Comparison of ENCODE assay signal across 22 mouse cellular contexts in the genomic region with DNA sequence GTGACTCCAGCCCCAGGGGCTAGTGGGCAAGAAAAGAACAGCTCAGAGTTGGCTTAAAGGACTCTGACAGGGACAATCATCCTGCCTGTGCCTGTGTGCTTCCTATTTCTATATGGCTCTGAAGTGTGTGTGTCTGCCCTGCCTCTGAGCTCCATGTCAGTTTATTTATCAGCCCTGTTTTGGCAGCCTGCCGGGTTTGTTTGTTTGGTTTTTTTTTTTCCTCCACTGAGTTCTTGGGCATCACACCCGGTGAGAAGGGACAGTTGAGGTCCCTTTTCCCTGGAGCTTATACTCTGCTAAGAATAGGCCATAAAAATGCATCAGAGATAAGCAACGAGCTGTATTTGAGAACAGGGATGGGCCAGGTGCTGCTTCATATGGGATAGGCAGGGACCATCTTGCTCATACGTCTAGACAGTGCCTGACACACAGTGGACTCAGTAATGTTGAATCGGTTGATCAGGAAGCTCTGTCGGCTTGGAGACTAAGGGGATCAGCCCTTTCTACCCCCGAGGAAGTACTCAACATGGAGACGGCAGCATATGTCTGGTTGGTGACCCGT. TPM values are rescaled to one million over a fixed set of nuclear protein-coding genes. Genes with fewer than 3 reads are reported as not detected.
DNase-seq lines count a peak whose midpoint lies in the region; ATAC-seq and TF ChIP-seq lines count a peak whose summit lies in the region.
"Had no signal": no experiment of that assay in that cellular context is flagged by ENCODE, and none has a peak within 500 bp of the region (broad histone marks: within the 10 kb centered on the region; RNA-seq: fewer than 3 reads in every experiment).

No protein-coding gene starts in this region.

- H3K27ac ChIP-seq in heart, embryonic 10.5 days = peak overlapping the region; percentile 95
- H3K27ac ChIP-seq in heart, adult 2 months = no peak overlapping the region
- H3K27ac ChIP-seq in kidney, embryonic 16.5 days (ENCODE audit: low read length) = peak overlapping the region; percentile 12; the same call in 1 of the 2 replicates
- no peak overlapping the region for H3K27ac ChIP-seq in midbrain, embryonic 11.5 days (ENCODE audit: low read depth, low read length)
- H3K27ac ChIP-seq in midbrain, embryonic 13.5 days = no peak overlapping the region
- 0 out of 2 replicates have a peak overlapping the region, but pooled peaks have one; percentile 40 for H3K27ac ChIP-seq in stomach, embryonic 15.5 days
- H3K27ac ChIP-seq: embryonic facial prominence, embryonic 13.5 days; midbrain, embryonic 12.5 days; neural tube, embryonic 15.5 days had no signal

- no peak for TF ChIP-seq EP300 in heart, adult 2 months (IDR thresholded peaks at IDR 0.05; ENCODE audit: insufficient read depth, low read depth, low read length)

- 0 out of 2 replicates have a peak, but pooled peaks cover 3% of the 10 kb centered on the region for H3K27me3 ChIP-seq in heart, embryonic 10.5 days (ENCODE audit: insufficient read depth, poor library complexity, severe bottlenecking)
- H3K27me3 ChIP-seq in heart, adult 2 months (ENCODE audit: control insufficient read depth, insufficient read depth, low read length) = no peaks in the 10 kb centered on the region
- no peaks in the 10 kb centered on the region for H3K27me3 ChIP-seq in kidney, embryonic 16.5 days (ENCODE audit: insufficient read depth, low read length)
- H3K27me3 ChIP-seq in midbrain, embryonic 11.5 days (ENCODE audit: control insufficient read depth, insufficient read depth, low read length) = no peaks in the 10 kb centered on the region
- H3K27me3 ChIP-seq in midbrain, embryonic 13.5 days = no peaks in the 10 kb centered on the region
- no peaks in the 10 kb centered on the region for H3K27me3 ChIP-seq in stomach, embryonic 15.5 days (replicated peaks)
- H3K27me3 ChIP-seq: embryonic facial prominence, embryonic 13.5 days; midbrain, embryonic 12.5 days; neural tube, embryonic 15.5 days had no signal

- ATAC-seq in kidney, embryonic 16.5 days (ENCODE audit: low FRiP score, low TSS enrichment) = no peak
- ATAC-seq in midbrain, embryonic 11.5 days (ENCODE audit: low FRiP score) = no peak
- ATAC-seq in midbrain, embryonic 13.5 days = no peak
- ATAC-seq in stomach, embryonic 15.5 days (ENCODE audit: insufficient read depth, low FRiP score, low read depth) = no peak
- ATAC-seq: CD4-positive, CD25-positive, alpha-beta regulatory T cell, adult 4 months; forebrain, embryonic 16.5 days; lung, postnatal 0 days had no signal

- TF ChIP-seq POLR2A in heart, adult 2 months (IDR thresholded peaks at IDR 0.05; ENCODE audit: insufficient read depth, low read depth, low read length) = no peak

- H3K4me3 ChIP-seq in heart, embryonic 10.5 days = no peak overlapping the region
- H3K4me3 ChIP-seq in heart, adult 2 months = no peak overlapping the region
- no peak overlapping the region for H3K4me3 ChIP-seq in kidney, embryonic 16.5 days (ENCODE audit: low read length)
- no peak overlapping the region for H3K4me3 ChIP-seq in midbrain, embryonic 11.5 days (ENCODE audit: low read depth, low read length)
- no peak overlapping the region for H3K4me3 ChIP-seq in midbrain, embryonic 13.5 days (replicated peaks)
- H3K4me3 ChIP-seq in stomach, embryonic 15.5 days (replicated peaks) = no peak overlapping the region
- H3K4me3 ChIP-seq: embryonic facial prominence, embryonic 13.5 days; midbrain, embryonic 12.5 days; myocyte; neural tube, embryonic 15.5 days had no signal

- no peaks in the 10 kb centered on the region for H3K79me2 ChIP-seq in heart, adult 2 months (replicated peaks; ENCODE audit: control insufficient read depth, insufficient read depth, low read length)

- TF ChIP-seq CTCF in heart, adult 2 months (IDR thresholded peaks at IDR 0.05) = no peak

- no peaks in the 10 kb centered on the region for H3K36me3 ChIP-seq in heart, embryonic 10.5 days
- no peaks in the 10 kb centered on the region for H3K36me3 ChIP-seq in heart, adult 2 months (ENCODE audit: control insufficient read depth, insufficient read depth, low read length)
- no peaks in the 10 kb centered on the region for H3K36me3 ChIP-seq in kidney, embryonic 16.5 days (ENCODE audit: insufficient read depth, low read length)
- H3K36me3 ChIP-seq in midbrain, embryonic 11.5 days (ENCODE audit: control insufficient read depth, insufficient read depth, low read length) = no peaks in the 10 kb centered on the region
- no peaks in the 10 kb centered on the region for H3K36me3 ChIP-seq in midbrain, embryonic 13.5 days
- H3K36me3 ChIP-seq in stomach, embryonic 15.5 days = no peaks in the 10 kb centered on the region
- H3K36me3 ChIP-seq: embryonic facial prominence, embryonic 13.5 days; midbrain, embryonic 12.5 days; neural tube, embryonic 15.5 days had no signal

- H3K4me2 ChIP-seq in kidney, embryonic 16.5 days (replicated peaks; ENCODE audit: low read depth, low read length) = no peak overlapping the region
- no peak overlapping the region for H3K4me2 ChIP-seq in midbrain, embryonic 11.5 days
- H3K4me2 ChIP-seq in midbrain, embryonic 13.5 days (replicated peaks) = no peak overlapping the region
- no peak overlapping the region for H3K4me2 ChIP-seq in stomach, embryonic 15.5 days
- H3K4me2 ChIP-seq: midbrain, embryonic 12.5 days had no signal

- 55% methylated on average over 9 of the region's 9 CpGs for WGBS in heart, embryonic 10.5 days
- WGBS in heart, adult 2 months = 32% methylated on average over 9 of the region's 9 CpGs
- WGBS in kidney, embryonic 16.5 days = 61% methylated on average over 9 of the region's 9 CpGs
- WGBS in midbrain, embryonic 11.5 days = 74% methylated on average over 9 of the region's 9 CpGs
- WGBS in midbrain, embryonic 13.5 days = 72% methylated on average over 9 of the region's 9 CpGs
- WGBS in stomach, embryonic 15.5 days = 47% methylated on average over 9 of the region's 9 CpGs

- intact Hi-C loops in heart, adult 2 months (cut with DNase I) = no loop called here

- H3K4me1 ChIP-seq in heart, embryonic 10.5 days = peaks cover 64% of the 10 kb centered on the region
- H3K4me1 ChIP-seq in heart, adult 2 months (ENCODE audit: control insufficient read depth, insufficient read depth, low read length) = no peaks in the 10 kb centered on the region; the same call in 1 of the 2 replicates
- H3K4me1 ChIP-seq in kidney, embryonic 16.5 days (ENCODE audit: insufficient read depth, low read length) = peaks cover 24% of the 10 kb centered on the region
- H3K4me1 ChIP-seq in midbrain, embryonic 11.5 days (ENCODE audit: control insufficient read depth, insufficient read depth, low read length) = 0 out of 2 replicates have a peak, but pooled peaks cover 3% of the 10 kb centered on the region
- H3K4me1 ChIP-seq in midbrain, embryonic 13.5 days (replicated peaks) = peaks cover 9% of the 10 kb centered on the region
- peaks cover 31% of the 10 kb centered on the region for H3K4me1 ChIP-seq in stomach, embryonic 15.5 days

- no peak for DNase-seq in heart, embryonic 10.5 days (ENCODE audit: low spot score)
- no peak for DNase-seq in heart, adult 2 months
- DNase-seq in kidney, postnatal 4 days = no peak
- peak; percentile 65 for DNase-seq in midbrain, embryonic 11.5 days (ENCODE audit: low spot score, missing footprints)
- DNase-seq in adrenal gland, postnatal 10 days = no peak
- DNase-seq: adrenal gland, adult 8-10 months; cerebellum, adult 2 months; liver; right cerebral cortex, postnatal 25 days; thymus, adult 18-20 months had no signal

- no peak overlapping the region for H3K9ac ChIP-seq in heart, adult 2 months (ENCODE audit: low read depth, low read length)
- H3K9ac ChIP-seq in kidney, embryonic 16.5 days (replicated peaks; ENCODE audit: low read length) = no peak overlapping the region
- H3K9ac ChIP-seq in midbrain, embryonic 11.5 days (ENCODE audit: low read length) = no peak overlapping the region
- H3K9ac ChIP-seq in midbrain, embryonic 13.5 days (replicated peaks) = no peak overlapping the region
- H3K9ac ChIP-seq in stomach, embryonic 15.5 days = no peak overlapping the region
- H3K9ac ChIP-seq: embryonic facial prominence, embryonic 13.5 days; midbrain, embryonic 12.5 days; neural tube, embryonic 15.5 days had no signal

- no peaks in the 10 kb centered on the region for H3K9me3 ChIP-seq in heart, embryonic 10.5 days
- H3K9me3 ChIP-seq in kidney, embryonic 16.5 days (ENCODE audit: low read length) = no peaks in the 10 kb centered on the region
- no peaks in the 10 kb centered on the region for H3K9me3 ChIP-seq in midbrain, embryonic 11.5 days (ENCODE audit: control insufficient read depth, low read length)
- no peaks in the 10 kb centered on the region for H3K9me3 ChIP-seq in midbrain, embryonic 13.5 days
- no peaks in the 10 kb centered on the region for H3K9me3 ChIP-seq in stomach, embryonic 15.5 days
- H3K9me3 ChIP-seq: embryonic facial prominence, embryonic 13.5 days; midbrain, embryonic 12.5 days; neural tube, embryonic 15.5 days had no signal

RNA-seq across cellular contexts. Expression of a gene that starts 11.0 kb away (rescaled TPM):
- 535 and 802 TPM in 2 replicates for polyA plus RNA-seq in heart, embryonic 10.5 days (2016; fragmentation: Nextera tagmentation; extraction: Ambion mirVana)
- 1 to 10 TPM; 3.5 to 5.1 TPM for total RNA-seq in heart, adult 2 months (2021)
- polyA plus RNA-seq in heart, adult 2 months (2012; rRNA removed) = 5.1 and 7.0 TPM in 2 replicates
- polyA plus RNA-seq in kidney, embryonic 16.5 days (2015; fragmentation: Nextera tagmentation; extraction: Ambion mirVana) = 761 and 859 TPM in 2 replicates
- polyA plus RNA-seq in midbrain, embryonic 11.5 days (2014; fragmentation: Nextera tagmentation; extraction: Ambion mirVana) = 1,816 and 1,974 TPM in 2 replicates
- 1,749 and 1,885 TPM in 2 replicates for polyA plus RNA-seq in midbrain, embryonic 13.5 days (2015; fragmentation: Nextera tagmentation; extraction: Ambion mirVana)
- 490 and 533 TPM in 2 replicates for polyA plus RNA-seq in stomach, embryonic 15.5 days (2015; fragmentation: Nextera tagmentation; extraction: Ambion mirVana)
- 10 to 100 TPM; 75.3 to 85.9 TPM for total RNA-seq in adrenal gland, postnatal 10 days (2021)

RNA-seq across cellular contexts. Expression of a gene that starts 11.4 kb away (rescaled TPM):
- not detected in 2 replicates for polyA plus RNA-seq in heart, embryonic 10.5 days (2016; fragmentation: Nextera tagmentation; extraction: Ambion mirVana)
- total RNA-seq in heart, adult 2 months (2021) = under 1 TPM in 1 of 2 experiments, not detected in 1; 0.45 TPM
- polyA plus RNA-seq in heart, adult 2 months (2012; rRNA removed) = 0.64 TPM in 1 of 2 replicates, not detected in the other
- polyA plus RNA-seq in kidney, embryonic 16.5 days (2015; fragmentation: Nextera tagmentation; extraction: Ambion mirVana) = 0.35 TPM in 1 of 2 replicates, not detected in the other
- polyA plus RNA-seq in midbrain, embryonic 11.5 days (2014; fragmentation: Nextera tagmentation; extraction: Ambion mirVana) = not detected in 2 replicates
- polyA plus RNA-seq in midbrain, embryonic 13.5 days (2015; fragmentation: Nextera tagmentation; extraction: Ambion mirVana) = not detected in 2 replicates
- polyA plus RNA-seq in stomach, embryonic 15.5 days (2015; fragmentation: Nextera tagmentation; extraction: Ambion mirVana) = 0.26 TPM in 1 of 2 replicates, not detected in the other
- total RNA-seq in adrenal gland, postnatal 10 days (2021) = not detected
- total RNA-seq: layer of hippocampus, postnatal 25 days had no signal
- polyA plus RNA-seq: CD4-positive, CD25-positive, alpha-beta regulatory T cell, adult 4 months; embryonic facial prominence, embryonic 13.5 days; hindbrain, embryonic 11.5 days; midbrain, embryonic 12.5 days had no signal

RNA-seq across cellular contexts. Expression of a gene that starts 11.6 kb away (rescaled TPM):
- not detected in 2 replicates for polyA plus RNA-seq in heart, embryonic 10.5 days (2016; fragmentation: Nextera tagmentation; extraction: Ambion mirVana)
- total RNA-seq in heart, adult 2 months (2021) = not detected
- 0.14 TPM in 1 of 2 replicates, not detected in the other for polyA plus RNA-seq in heart, adult 2 months (2012; rRNA removed)
- polyA plus RNA-seq in kidney, embryonic 16.5 days (2015; fragmentation: Nextera tagmentation; extraction: Ambion mirVana) = not detected in 2 replicates
- polyA plus RNA-seq in midbrain, embryonic 11.5 days (2014; fragmentation: Nextera tagmentation; extraction: Ambion mirVana) = not detected in 2 replicates
- polyA plus RNA-seq in midbrain, embryonic 13.5 days (2015; fragmentation: Nextera tagmentation; extraction: Ambion mirVana) = 0.16 and 0.26 TPM in 2 replicates
- not detected in 2 replicates for polyA plus RNA-seq in stomach, embryonic 15.5 days (2015; fragmentation: Nextera tagmentation; extraction: Ambion mirVana)
- not detected for total RNA-seq in adrenal gland, postnatal 10 days (2021)
- total RNA-seq: adrenal gland, adult 8-10 months; layer of hippocampus, postnatal 25 days had no signal
- polyA plus RNA-seq: CD4-positive, CD25-positive, alpha-beta regulatory T cell, adult 4 months; embryonic facial prominence, embryonic 13.5 days; hindbrain, embryonic 11.5 days; midbrain, embryonic 12.5 days; myocyte had no signal

RNA-seq across cellular contexts. Expression of a gene that starts 40.1 kb away (rescaled TPM):
- polyA plus RNA-seq in heart, embryonic 10.5 days (2016; fragmentation: Nextera tagmentation; extraction: Ambion mirVana) = 201 and 237 TPM in 2 replicates
- total RNA-seq in heart, adult 2 months (2021) = 10 to 100 TPM; 15.7 to 16.1 TPM
- 17.9 and 35.2 TPM in 2 replicates for polyA plus RNA-seq in heart, adult 2 months (2012; rRNA removed)
- polyA plus RNA-seq in kidney, embryonic 16.5 days (2015; fragmentation: Nextera tagmentation; extraction: Ambion mirVana) = 285 and 304 TPM in 2 replicates
- polyA plus RNA-seq in midbrain, embryonic 11.5 days (2014; fragmentation: Nextera tagmentation; extraction: Ambion mirVana) = 225 and 234 TPM in 2 replicates
- 138 TPM in 2 replicates for polyA plus RNA-seq in midbrain, embryonic 13.5 days (2015; fragmentation: Nextera tagmentation; extraction: Ambion mirVana)
- 197 and 200 TPM in 2 replicates for polyA plus RNA-seq in stomach, embryonic 15.5 days (2015; fragmentation: Nextera tagmentation; extraction: Ambion mirVana)
- total RNA-seq in adrenal gland, postnatal 10 days (2021) = 10 to 100 TPM; 54.5 to 59.1 TPM

RNA-seq across cellular contexts. Expression of a gene that starts 41.0 kb away (rescaled TPM):
- polyA plus RNA-seq in heart, embryonic 10.5 days (2016; fragmentation: Nextera tagmentation; extraction: Ambion mirVana) = 22.4 and 22.9 TPM in 2 replicates
- total RNA-seq in heart, adult 2 months (2021) = 10 to 100 TPM; 48.8 to 50.3 TPM
- 21.3 and 25.0 TPM in 2 replicates for polyA plus RNA-seq in heart, adult 2 months (2012; rRNA removed)
- polyA plus RNA-seq in kidney, embryonic 16.5 days (2015; fragmentation: Nextera tagmentation; extraction: Ambion mirVana) = 31.8 and 33.6 TPM in 2 replicates
- 23.3 and 23.7 TPM in 2 replicates for polyA plus RNA-seq in midbrain, embryonic 11.5 days (2014; fragmentation: Nextera tagmentation; extraction: Ambion mirVana)
- polyA plus RNA-seq in midbrain, embryonic 13.5 days (2015; fragmentation: Nextera tagmentation; extraction: Ambion mirVana) = 34.0 and 36.7 TPM in 2 replicates
- 24.4 and 27.0 TPM in 2 replicates for polyA plus RNA-seq in stomach, embryonic 15.5 days (2015; fragmentation: Nextera tagmentation; extraction: Ambion mirVana)
- total RNA-seq in adrenal gland, postnatal 10 days (2021) = 10 to 100 TPM; 41.3 to 45.7 TPM

Comparison
In these comparisons a context has a peak if more than half of its experiments do, and no peak if none do; other contexts are left out.
1. H3K27ac ChIP-seq: peak in heart, embryonic 10.5 days (single experiment), kidney, embryonic 16.5 days (single experiment) and stomach, embryonic 15.5 days (single experiment); none in heart, adult 2 months (single experiment), midbrain, embryonic 11.5 days (single experiment) and midbrain, embryonic 13.5 days (single experiment).
2. RNA of a gene that starts 11.0 kb away (polyA plus RNA-seq): 1,816 to 1,974 TPM in midbrain, embryonic 11.5 days, 1,749 to 1,885 TPM in midbrain, embryonic 13.5 days, 535 to 802 TPM in heart, embryonic 10.5 days, 761 to 859 TPM in kidney, embryonic 16.5 days and 490 to 533 TPM in stomach, embryonic 15.5 days; 5.1 to 7.0 TPM in heart, adult 2 months; every median in the first group is over 10 times any median in the second.